Mouse (Mus musculus) embryonic fibroblast, embryonic 13.5 days (primary cell): Measurements from ENCODE around the gene Thbs2.

Experiments
- CTCF ChIP-seq: IDR thresholded peaks from 2 replicates; pipeline ENCODE4 v1.5.1; 2011; ENCODE audit warnings: mild to moderate bottlenecking, control low read depth, low read length, moderate library complexity, borderline replicate concordance; ENCODE audit not compliant: insufficient read depth
- POLR2A ChIP-seq: IDR thresholded peaks from 2 replicates; pipeline ENCODE4 v1.6.1; 2011; ENCODE audit warnings: low read depth, mild to moderate bottlenecking, control low read depth, low read length, moderate library complexity

DNA sequence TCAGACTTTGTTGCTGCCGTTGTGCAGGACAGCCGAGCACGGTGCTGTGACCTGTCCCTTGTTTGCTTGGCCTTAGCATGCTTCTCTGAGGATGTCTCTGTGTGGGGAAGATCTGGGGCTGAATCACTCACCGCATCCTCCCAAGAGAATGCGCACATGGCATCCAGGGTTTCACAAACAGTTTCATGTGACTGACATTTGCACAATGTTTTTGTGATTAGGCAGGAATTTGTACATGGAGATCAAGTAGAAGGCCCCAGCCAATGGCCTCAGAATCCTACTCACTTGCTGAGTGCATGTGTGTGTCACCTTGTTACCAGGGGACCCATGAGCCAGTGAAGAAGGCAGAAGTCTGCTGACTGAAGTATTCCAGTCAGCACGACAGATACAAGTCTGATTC is 9.7 kb upstream of the Thbs2 start:
- TF ChIP-seq POLR2A: no peak
- no peak for TF ChIP-seq CTCF
